Mouse (Mus musculus) kidney, embryonic 16.5 days (tissue): ENCODE measurements around the gene Kif1b. TPM values are rescaled to one million over a fixed set of nuclear protein-coding genes. Genes with fewer than 3 reads are reported as not detected.

Experiments used
- ATAC-seq: fragments of 200-750 bp; cut with Nextera tagmentation; 2 replicates; pipeline ENCODE4 v1.8.0; 2017; ENCODE audit warnings: moderate TSS enrichment; ENCODE audit not compliant: low FRiP score, low TSS enrichment
- H3K27ac ChIP-seq: fragments of 300-500 bp; sonication (generic); 2 replicates; pipeline ENCODE4 v1.5.1; 2014; ENCODE audit warnings: low read length
- H3K27me3 ChIP-seq: fragments of 300-500 bp; sonication (generic); 2 replicates; pipeline ENCODE4 v1.6.1; 2014; ENCODE audit warnings: low read length, control low read depth, mixed read lengths; ENCODE audit not compliant: insufficient read depth
- H3K36me3 ChIP-seq: fragments of 300-500 bp; sonication (generic); 2 replicates; pipeline ENCODE4 v1.6.1; 2014; ENCODE audit warnings: low read length, control low read depth, mixed read lengths; ENCODE audit not compliant: insufficient read depth
- H3K4me1 ChIP-seq: fragments of 300-500 bp; sonication (generic); 2 replicates; pipeline ENCODE4 v1.6.1; 2014; ENCODE audit warnings: low read length, control low read depth, mixed read lengths; ENCODE audit not compliant: insufficient read depth
- H3K4me2 ChIP-seq: fragments of 300-500 bp; sonication (generic); replicated peaks from 2 replicates; pipeline ENCODE4 v1.6.1; 2014; ENCODE audit warnings: low read depth, low read length
- H3K4me3 ChIP-seq: fragments of 300-500 bp; sonication (generic); 2 replicates; pipeline ENCODE4 v1.5.1; 2014; ENCODE audit warnings: mild to moderate bottlenecking, low read length
- H3K9ac ChIP-seq: fragments of 300-500 bp; sonication (generic); replicated peaks from 2 replicates; pipeline ENCODE4 v1.6.1; 2014; ENCODE audit warnings: low read length
- H3K9me3 ChIP-seq: fragments of 300-500 bp; sonication (generic); 2 replicates; pipeline ENCODE4 v1.6.1; 2016; ENCODE audit warnings: low read length, control low read depth
- WGBS: fragments of 180-500 bp; shearing (Covaris S2); extraction: QIAGEN DNeasy Blood & Tissue Kit; methylation state at CpG from one replicate; pipeline ENCODE4 v1.1.7; 2014; 5-methylcytosine and 5-hydroxymethylcytosine counted together
- polyA plus RNA-seq: library from polyadenylated mRNA; unstranded; fragments of >200 nt; fragmentation: Nextera tagmentation; extraction: Ambion mirVana; gene quantifications from 2 replicates; pipeline ENCODE4 v1.2.1, GENCODE M21; 2015

The Kif1b gene
- polyA plus RNA-seq, 1 experiment from 2014 or later = 25.7 TPM

- peaks cover 59% of the 10 kb centered on the region for H3K36me3 ChIP-seq
- ATAC-seq = no peak
- H3K4me1 ChIP-seq = no peaks in the 10 kb centered on the region
- H3K9me3 ChIP-seq = no peaks in the 10 kb centered on the region
- WGBS = 61% methylated on average over 4 of the region's 4 CpGs
- no peak overlapping the region for H3K9ac ChIP-seq
- H3K4me2 ChIP-seq = no peak overlapping the region
- H3K4me3 ChIP-seq = no peak overlapping the region
- H3K27me3 ChIP-seq = no peaks in the 10 kb centered on the region
- H3K27ac ChIP-seq = no peak overlapping the region
Measured at GRCm38 (mm10) chr4:149182755-149183154, 124.7 kb downstream of the Kif1b start.

DNA sequence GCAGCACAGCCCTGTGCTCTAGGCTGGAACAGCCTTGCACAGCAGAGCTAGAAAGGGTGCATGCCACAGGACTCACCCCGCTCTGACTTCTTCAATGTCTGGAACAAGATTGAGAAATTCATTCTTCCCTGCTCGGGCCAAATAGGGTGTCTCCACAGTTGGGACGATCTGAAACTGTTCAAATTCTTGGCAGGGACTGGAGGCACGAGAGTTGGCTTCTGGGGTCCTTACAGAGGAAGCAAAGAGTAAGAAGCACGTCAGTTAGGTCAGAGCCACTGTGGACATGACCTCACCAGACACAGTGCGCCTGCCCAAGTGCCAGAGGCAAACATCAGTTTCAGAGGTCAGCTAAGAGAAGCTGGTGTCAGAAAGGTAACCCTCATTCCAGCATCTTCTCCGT is 125.3 kb downstream of the Kif1b start:
- no peak overlapping the region for H3K9ac ChIP-seq
- ATAC-seq = no peak
- H3K4me3 ChIP-seq = no peak overlapping the region
- H3K36me3 ChIP-seq = peaks cover 54% of the 10 kb centered on the region
- no peak overlapping the region for H3K4me2 ChIP-seq
- H3K27me3 ChIP-seq = no peaks in the 10 kb centered on the region
- 84% methylated on average over 7 of the region's 7 CpGs for WGBS
- H3K4me1 ChIP-seq = no peaks in the 10 kb centered on the region
- no peaks in the 10 kb centered on the region for H3K9me3 ChIP-seq
- H3K27ac ChIP-seq = no peak overlapping the region

- Histone ChIP-seq H3K27me3 (no peaks in the 10 kb centered on the region), H3K27ac (no peak overlapping the region), H3K9me3 (no peaks in the 10 kb centered on the region), H3K36me3 (peaks cover 37% of the 10 kb centered on the region), H3K9ac (no peak overlapping the region), H3K4me1 (no peaks in the 10 kb centered on the region), H3K4me2 (no peak overlapping the region), H3K4me3 (no peak overlapping the region)
- 40% methylated on average over 4 of the region's 4 CpGs for WGBS
- no peak for ATAC-seq
Measured at GRCm38 (mm10) chr4:149179573-149179972, 127.9 kb downstream of the Kif1b start.

- H3K9me3 ChIP-seq = no peaks in the 10 kb centered on the region
- 76% methylated on average over 7 of the region's 7 CpGs for WGBS
- H3K4me1 ChIP-seq = no peaks in the 10 kb centered on the region
- H3K36me3 ChIP-seq = peaks cover 35% of the 10 kb centered on the region
- H3K4me3 ChIP-seq = no peak overlapping the region
- H3K27me3 ChIP-seq = no peaks in the 10 kb centered on the region
- no peak overlapping the region for H3K4me2 ChIP-seq
- H3K27ac ChIP-seq = no peak overlapping the region
- ATAC-seq = no peak
- no peak overlapping the region for H3K9ac ChIP-seq
Measured at GRCm38 (mm10) chr4:149179160-149179559, 128.3 kb downstream of the Kif1b start.

- H3K27ac ChIP-seq = no peak overlapping the region
- H3K4me2 ChIP-seq = no peak overlapping the region
- H3K27me3 ChIP-seq = no peaks in the 10 kb centered on the region
- no peaks in the 10 kb centered on the region for H3K4me1 ChIP-seq
- H3K4me3 ChIP-seq = no peak overlapping the region
- H3K9ac ChIP-seq = no peak overlapping the region
- no peaks in the 10 kb centered on the region for H3K9me3 ChIP-seq
- no peak for ATAC-seq
- peaks cover 29% of the 10 kb centered on the region for H3K36me3 ChIP-seq
- WGBS = 56% methylated on average over 7 of the region's 7 CpGs
Measured at GRCm38 (mm10) chr4:149178328-149178727, 129.2 kb downstream of the Kif1b start.

DNA sequence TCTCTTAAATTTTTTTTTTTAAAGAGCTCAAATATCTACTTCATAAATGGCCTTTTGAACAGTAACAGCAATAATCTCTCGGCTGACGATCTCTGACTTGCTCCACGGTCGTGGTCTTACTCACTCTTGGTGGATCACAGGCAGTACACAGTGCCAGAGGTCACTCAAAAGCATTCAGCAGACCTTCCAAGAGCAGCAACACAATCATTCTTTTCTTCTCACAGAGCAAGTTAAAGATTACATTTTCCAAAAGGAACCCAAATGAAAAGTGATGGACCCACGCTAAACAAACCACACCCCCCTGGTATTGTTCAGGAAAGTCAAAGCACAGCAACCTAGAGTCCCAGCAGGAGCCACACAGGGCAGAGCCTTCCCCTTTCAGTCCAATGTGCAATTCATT is 130.4 kb downstream of the Kif1b start:
- no peak overlapping the region for H3K27ac ChIP-seq

DNA sequence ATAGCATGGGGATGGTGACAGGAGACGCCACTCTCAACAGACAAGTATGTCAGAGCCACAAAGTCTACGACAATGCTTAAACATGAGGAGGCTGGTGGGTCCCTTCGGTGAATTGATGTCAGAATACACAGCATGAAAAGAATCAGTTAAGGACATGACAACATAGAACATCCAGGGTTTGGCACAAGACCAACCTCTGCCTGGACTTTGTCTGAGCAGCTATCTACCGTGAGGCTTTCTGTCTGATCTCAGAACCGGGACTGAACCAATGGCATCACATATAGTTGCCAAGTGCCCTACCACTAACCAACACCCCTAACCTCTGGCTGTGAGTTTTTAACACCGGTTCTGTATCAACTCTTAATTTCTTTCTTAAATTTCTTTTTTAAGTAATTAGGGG is 130.8 kb downstream of the Kif1b start:
- no peak overlapping the region for H3K4me2 ChIP-seq

More for the DNA sequence above, 130.4 kb downstream of the Kif1b start:
- Histone ChIP-seq H3K4me3 (no peak overlapping the region), H3K4me2 (no peak overlapping the region), H3K9me3 (no peaks in the 10 kb centered on the region), H3K27me3 (no peaks in the 10 kb centered on the region), H3K4me1 (no peaks in the 10 kb centered on the region), H3K9ac (no peak overlapping the region), H3K36me3 (peaks cover 19% of the 10 kb centered on the region)
- ATAC-seq = no peak
- 61% methylated on average over 5 of the region's 5 CpGs for WGBS

GRCm38 (mm10) chr4:149173661-149174060 is 133.8 kb downstream of the Kif1b start:
- H3K36me3 ChIP-seq = no peaks in the 10 kb centered on the region
- H3K4me3 ChIP-seq = no peak overlapping the region
- no peak overlapping the region for H3K9ac ChIP-seq
- ATAC-seq = no peak
- H3K9me3 ChIP-seq = no peaks in the 10 kb centered on the region
- no peaks in the 10 kb centered on the region for H3K27me3 ChIP-seq
- no peak overlapping the region for H3K27ac ChIP-seq
- H3K4me1 ChIP-seq = no peaks in the 10 kb centered on the region; the same call in 1 of the 2 replicates
- WGBS = 86% methylated on average over 6 of the region's 6 CpGs
- no peak overlapping the region for H3K4me2 ChIP-seq

More for the DNA sequence above, 130.8 kb downstream of the Kif1b start:
- no peak overlapping the region for H3K4me3 ChIP-seq
- H3K27ac ChIP-seq = no peak overlapping the region
- 85% methylated on average over 6 of the region's 6 CpGs for WGBS
- H3K27me3 ChIP-seq = no peaks in the 10 kb centered on the region
- no peak for ATAC-seq
- H3K4me1 ChIP-seq = no peaks in the 10 kb centered on the region
- peaks cover 15% of the 10 kb centered on the region for H3K36me3 ChIP-seq
- no peaks in the 10 kb centered on the region for H3K9me3 ChIP-seq
- H3K9ac ChIP-seq = no peak overlapping the region

- no peak for ATAC-seq
- Histone ChIP-seq H3K4me2 (no peak overlapping the region), H3K9me3 (no peaks in the 10 kb centered on the region), H3K27ac (peak overlapping the region; percentile 55; the same call in 1 of the 2 replicates), H3K4me1 (peaks cover 2% of the 10 kb centered on the region; the same call in 1 of the 2 replicates), H3K27me3 (no peaks in the 10 kb centered on the region), H3K9ac (no peak overlapping the region), H3K4me3 (no peak overlapping the region), H3K36me3 (no peaks in the 10 kb centered on the region)
- WGBS = 52% methylated on average over 2 of the region's 2 CpGs
Measured at GRCm38 (mm10) chr4:149172666-149173065, 134.8 kb downstream of the Kif1b start.

GRCm38 (mm10) chr4:149172083-149172482 is 135.4 kb downstream of the Kif1b start:
- WGBS = 86% methylated on average over 5 of the region's 5 CpGs
- Histone ChIP-seq H3K9me3 (no peaks in the 10 kb centered on the region), H3K9ac (no peak overlapping the region), H3K36me3 (no peaks in the 10 kb centered on the region), H3K4me3 (no peak overlapping the region), H3K27ac (peak overlapping the region; percentile 55; the same call in 1 of the 2 replicates), H3K4me2 (no peak overlapping the region), H3K27me3 (no peaks in the 10 kb centered on the region), H3K4me1 (peaks cover 4% of the 10 kb centered on the region; the same call in 1 of the 2 replicates)
- ATAC-seq = no peak; the same call in 1 of the 2 replicates
